Mouse (Mus musculus) retina, embryonic 14.5 days (tissue): ENCODE measurements at regions not wholly inside any gene's neighbourhood (a gene's known extent, or its start where the extent isn't known, plus 50 kb on each side); places are given as distances from the start of the nearest gene placed in this dataset.

ENCODE experiments used
- DNase-seq: peaks from one replicate; pipeline ENCODE4 v3.0.0-alpha.2; 2015; ENCODE audit warnings: low spot score

- no peak for DNase-seq
Measured at GRCm38 (mm10) chr1:183622341-183622740, 204.3 kb downstream of the Hhipl2 start.

- DNase-seq: no peak
Measured at GRCm38 (mm10) chr1:183624266-183624665, 206.3 kb downstream of the Hhipl2 start.

- peak; percentile 6 for DNase-seq
Measured at GRCm38 (mm10) chr1:183633810-183634209, 215.8 kb downstream of the Hhipl2 start.

GRCm38 (mm10) chr1:183634836-183635235 is 216.8 kb downstream of the Hhipl2 start:
- no peak for DNase-seq

- DNase-seq: no peak
Measured at GRCm38 (mm10) chr1:183637214-183637613, 219.2 kb downstream of the Hhipl2 start.

- no peak for DNase-seq
Measured at GRCm38 (mm10) chr1:183639332-183639731, 221.3 kb downstream of the Hhipl2 start.

GRCm38 (mm10) chr1:183640568-183640967 is 222.6 kb downstream of the Hhipl2 start:
- no peak for DNase-seq

GRCm38 (mm10) chr1:183644001-183644400 is 226.0 kb downstream of the Hhipl2 start:
- DNase-seq: no peak

- no peak for DNase-seq
Measured at GRCm38 (mm10) chr1:183653878-183654277, 235.9 kb downstream of the Hhipl2 start.

GRCm38 (mm10) chr1:183657043-183657442 is 239.0 kb downstream of the Hhipl2 start:
- DNase-seq: peak; percentile 72

GRCm38 (mm10) chr1:183660541-183660940 is 242.5 kb downstream of the Hhipl2 start:
- no peak for DNase-seq

GRCm38 (mm10) chr1:183662369-183663043 is 244.5 kb downstream of the Hhipl2 start:
- no peak for DNase-seq

- DNase-seq: no peak
Measured at GRCm38 (mm10) chr1:183669271-183669670, 251.3 kb downstream of the Hhipl2 start.

GRCm38 (mm10) chr1:183669674-183670073 is 251.7 kb downstream of the Hhipl2 start:
- peak; percentile 14 for DNase-seq

GRCm38 (mm10) chr1:183670542-183670941 is 252.5 kb downstream of the Hhipl2 start:
- DNase-seq: no peak

- no peak for DNase-seq
Measured at GRCm38 (mm10) chr1:183671541-183671940, 253.5 kb downstream of the Hhipl2 start.

- DNase-seq: no peak
Measured at GRCm38 (mm10) chr1:183672521-183672920, 254.5 kb downstream of the Hhipl2 start.

GRCm38 (mm10) chr1:183677585-183677984 is 259.6 kb downstream of the Hhipl2 start:
- DNase-seq: no peak

GRCm38 (mm10) chr1:183679949-183680348 is 261.9 kb downstream of the Hhipl2 start:
- no peak for DNase-seq

- DNase-seq: no peak
Measured at GRCm38 (mm10) chr1:183686056-183686455, 268.0 kb downstream of the Hhipl2 start.

- no peak for DNase-seq
Measured at GRCm38 (mm10) chr1:183692756-183693155, 274.7 kb downstream of the Hhipl2 start.

GRCm38 (mm10) chr1:183699284-183699683 is 281.3 kb downstream of the Hhipl2 start:
- peak; percentile 26 for DNase-seq

GRCm38 (mm10) chr1:183702888-183703287 is 284.9 kb downstream of the Hhipl2 start:
- no peak for DNase-seq

- no peak for DNase-seq
Measured at GRCm38 (mm10) chr1:183712895-183713294, 294.9 kb downstream of the Hhipl2 start.
